Mouse (Mus musculus) ZHBTc4 (cell line): ENCODE data around the gene Oxct1.
A peak's percentile ranks its signal among the peaks of the same experiment; 100 is the strongest.

Experiments used
- DNase-seq: peaks from one replicate; pipeline ENCODE4 v3.0.0-alpha.2; 2011; ENCODE audit warnings: low read depth, low spot score

Oxct1 gene

GRCm38 (mm10) chr15:4026231-4026773 lies at the start of gene Oxct1:
Gene Oxct1 (plus strand): TSS chr15:4026383.
- peak; percentile 97 for DNase-seq

GRCm38 (mm10) chr15:3978279-3978678 lies 47.9 kb upstream of the Oxct1 start:
- no peak for DNase-seq

DNA sequence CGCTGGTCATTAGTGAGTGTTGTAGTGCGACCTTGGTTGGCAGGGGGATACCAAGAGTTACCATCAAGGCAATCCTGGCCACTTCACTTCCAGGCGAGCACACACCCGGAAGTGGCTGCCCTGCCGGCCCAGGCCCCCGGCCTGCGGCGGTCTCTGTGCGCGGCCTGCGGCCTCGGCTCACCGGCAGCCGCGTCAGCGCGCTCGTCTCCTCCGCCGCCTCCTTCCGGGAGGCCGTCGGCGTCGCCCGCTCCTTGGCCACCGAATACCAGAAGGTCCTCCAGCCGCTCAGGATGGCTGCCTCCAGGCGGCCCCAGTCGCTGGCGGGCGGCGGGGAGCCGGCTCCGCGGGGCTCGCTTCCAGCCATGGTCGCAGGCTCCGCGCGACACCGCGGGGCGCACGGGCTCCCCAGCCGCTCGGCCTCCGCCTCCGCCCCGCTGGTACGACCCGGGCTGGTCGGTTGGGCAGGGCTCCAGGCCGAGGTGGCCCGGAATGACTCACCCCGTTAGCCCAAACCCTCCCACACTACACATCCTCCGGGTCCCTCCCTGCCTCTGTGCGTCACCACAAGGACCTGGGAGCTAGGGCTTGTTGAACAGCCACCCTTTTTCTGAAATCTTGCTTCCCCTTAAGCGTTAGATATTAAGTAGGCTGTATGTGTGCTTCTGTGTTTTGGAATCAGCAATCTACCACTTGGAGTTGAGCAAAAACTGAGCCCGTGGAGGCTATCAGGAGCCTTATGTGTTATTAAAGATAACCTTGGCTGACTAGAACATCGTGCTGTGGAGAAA lies 46.9 kb upstream of the Oxct1 start, which contains the start of gene Fbxo4:
TSS of gene Fbxo4 (minus strand) at position 513 of the 788 bp plus-strand sequence.
- DNase-seq: peak; percentile 69

DNA sequence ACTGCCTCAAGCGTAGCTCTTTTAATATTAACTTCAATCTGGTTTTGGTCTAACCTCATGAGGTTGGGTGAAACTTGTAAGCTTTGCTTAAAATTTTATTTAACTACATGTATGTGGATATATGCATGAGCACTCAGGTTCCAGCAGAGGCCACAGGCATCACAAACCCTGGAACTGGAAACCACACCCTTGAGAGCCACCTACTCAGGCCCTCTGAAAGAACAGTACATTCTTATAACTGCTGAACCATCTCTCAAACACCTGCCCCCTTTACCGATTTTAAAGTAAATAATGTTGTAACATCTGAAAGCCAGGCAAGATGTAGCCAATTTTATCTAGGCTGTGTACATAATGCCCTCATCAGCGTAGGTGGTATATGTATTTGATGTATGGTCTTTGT lies 46.3 kb upstream of the Oxct1 start:
- no peak for DNase-seq

DNA sequence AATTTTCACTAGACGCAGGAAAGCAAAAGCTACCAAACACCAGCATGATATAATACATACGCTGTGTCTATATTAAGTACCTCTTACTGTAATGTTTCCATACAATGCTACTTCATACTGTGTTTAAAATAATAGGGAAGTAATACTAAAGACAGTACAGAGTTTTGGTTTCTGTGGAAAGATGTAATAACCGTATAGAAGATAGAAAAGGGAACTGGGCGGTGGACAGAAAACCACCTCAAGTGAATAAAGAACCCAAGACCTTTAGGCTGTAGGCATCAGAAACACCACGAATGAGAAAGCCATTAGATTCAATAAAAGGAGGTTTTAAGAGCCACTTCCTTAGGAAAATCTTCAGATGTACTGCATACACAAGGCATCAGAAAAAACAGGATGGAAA lies 43.5 kb upstream of the Oxct1 start:
- DNase-seq: no peak

DNA sequence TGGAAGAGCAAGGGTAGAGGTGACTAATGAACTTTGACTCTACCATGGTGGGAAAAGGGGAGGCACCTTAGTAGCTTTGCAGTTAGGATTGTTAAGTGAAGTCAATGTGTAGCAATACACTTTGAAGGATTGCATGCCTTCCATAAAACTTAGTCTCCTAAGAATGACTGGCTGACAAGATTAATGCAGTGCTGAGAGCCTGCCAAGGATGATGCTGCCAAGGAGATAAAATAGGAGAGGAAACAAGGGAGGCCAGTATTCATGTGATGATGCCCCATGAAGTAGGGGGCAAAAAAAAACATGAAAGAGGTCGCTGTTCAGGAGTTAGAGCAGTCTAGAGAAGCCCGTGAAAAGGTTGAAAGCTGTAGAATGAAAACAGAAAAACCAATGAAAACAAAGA lies 41.3 kb upstream of the Oxct1 start:
- no peak for DNase-seq

- peak; percentile 55 for DNase-seq
Measured at GRCm38 (mm10) chr15:3987981-3988380, 38.2 kb upstream of the Oxct1 start.

- no peak for DNase-seq
Measured at GRCm38 (mm10) chr15:3994852-3995447, 31.2 kb upstream of the Oxct1 start.

GRCm38 (mm10) chr15:3995448-3996266 lies 30.5 kb upstream of the Oxct1 start, which contains the start of gene AW549877:
Gene AW549877 (minus strand): TSS chr15:3995744.
- peak; percentile 99 for DNase-seq

DNA sequence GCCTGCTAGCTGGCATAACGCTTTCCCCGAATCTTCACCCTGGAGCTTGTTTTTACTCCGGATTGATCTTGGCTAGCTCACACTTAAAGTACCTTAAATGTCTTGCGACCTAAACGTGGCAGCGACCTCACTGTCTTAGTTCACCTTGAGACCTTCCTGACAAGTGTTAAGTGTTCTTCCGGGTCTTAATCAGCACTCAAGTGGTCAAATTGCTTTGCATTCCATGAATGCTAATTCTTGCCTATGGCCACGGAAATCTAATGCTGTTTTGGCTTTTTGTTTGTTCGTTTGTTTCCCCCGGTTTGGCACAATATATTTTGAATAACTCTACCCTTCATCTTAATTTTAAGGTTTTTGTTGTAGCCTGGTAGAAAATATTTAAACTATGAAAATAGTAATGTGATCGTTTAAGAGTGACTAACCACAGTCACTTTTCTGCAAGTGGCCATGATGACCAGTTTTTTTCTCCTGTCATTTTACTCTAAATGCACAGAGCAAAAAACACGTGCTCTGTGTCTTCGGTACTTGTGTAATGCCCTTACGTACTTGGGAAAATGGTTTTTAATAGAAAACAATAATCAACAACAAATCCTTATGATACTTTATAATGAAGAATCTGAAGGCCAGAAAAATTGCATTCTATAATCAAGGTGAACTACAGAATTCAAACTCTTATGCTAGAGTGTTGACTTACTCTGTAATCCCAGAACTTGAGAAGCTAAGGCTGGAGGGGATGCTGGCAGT lies 29.7 kb upstream of the Oxct1 start:
- peak; percentile 72 for DNase-seq

GRCm38 (mm10) chr15:3999144-3999543 lies 27.0 kb upstream of the Oxct1 start:
- peak; percentile 57 for DNase-seq

GRCm38 (mm10) chr15:4000536-4000935 lies 25.6 kb upstream of the Oxct1 start:
- DNase-seq: no peak

DNA sequence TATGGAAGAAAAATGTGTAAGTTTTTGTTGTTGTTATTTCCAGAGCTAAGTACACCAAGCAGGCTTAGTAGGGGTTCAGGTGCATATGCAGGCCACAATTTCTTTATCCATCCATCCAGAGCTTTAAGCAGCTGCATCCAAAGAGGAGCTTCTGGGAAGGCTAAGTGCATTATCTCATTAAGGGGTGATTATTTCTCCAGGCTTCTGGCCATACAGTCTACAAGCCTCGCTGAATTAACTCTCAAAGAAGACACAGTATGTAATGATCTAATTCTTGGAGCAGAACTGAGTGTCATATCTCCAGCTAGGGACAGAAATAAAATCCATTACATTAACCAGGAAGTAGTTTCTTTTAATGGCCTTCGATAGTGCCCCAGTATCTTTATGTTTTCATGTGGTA lies 12.3 kb upstream of the Oxct1 start:
- DNase-seq: no peak

GRCm38 (mm10) chr15:4020711-4021110 lies 5.5 kb upstream of the Oxct1 start:
- no peak for DNase-seq

DNA sequence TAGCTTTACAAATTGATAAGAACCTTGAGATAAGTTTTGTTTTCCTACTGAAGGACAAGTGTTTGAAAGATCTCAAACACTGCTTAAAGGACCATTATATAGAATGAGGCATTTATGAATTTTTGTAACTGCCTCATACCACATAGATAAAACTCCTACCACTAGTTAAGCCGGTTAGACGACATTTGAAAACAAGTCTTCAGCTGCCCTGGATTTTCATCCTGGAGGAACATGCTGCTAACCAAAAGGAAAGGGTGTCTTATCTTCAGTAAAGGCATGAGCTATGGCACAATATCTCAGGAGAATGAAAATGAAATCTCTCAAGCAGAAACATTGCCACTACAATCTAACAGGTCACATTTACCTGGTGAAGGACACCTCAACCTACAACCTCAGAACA lies 2.4 kb upstream of the Oxct1 start:
- no peak for DNase-seq

GRCm38 (mm10) chr15:4024726-4025507 lies 1.3 kb upstream of the Oxct1 start:
- DNase-seq: no peak

DNA sequence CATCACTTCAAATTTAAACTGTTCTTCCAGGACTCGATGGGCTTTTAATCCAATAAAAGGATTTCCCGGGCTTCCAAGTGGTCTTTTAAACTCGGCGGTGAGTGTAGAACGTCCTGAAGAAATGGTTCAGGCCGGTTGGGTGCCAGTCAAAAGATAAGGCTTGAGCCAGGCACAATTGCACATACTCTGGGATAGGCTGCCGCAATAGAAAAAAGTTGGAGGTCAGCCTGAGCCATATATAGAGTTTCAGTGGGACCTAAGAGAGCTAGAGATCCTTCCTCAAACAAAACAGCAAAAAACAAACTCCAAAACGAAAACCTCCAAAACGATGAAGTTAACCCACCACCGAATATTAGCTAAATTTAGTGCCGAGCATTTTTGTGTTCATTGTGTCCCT lies 677 bp upstream of the Oxct1 start:
- DNase-seq: no peak

DNA sequence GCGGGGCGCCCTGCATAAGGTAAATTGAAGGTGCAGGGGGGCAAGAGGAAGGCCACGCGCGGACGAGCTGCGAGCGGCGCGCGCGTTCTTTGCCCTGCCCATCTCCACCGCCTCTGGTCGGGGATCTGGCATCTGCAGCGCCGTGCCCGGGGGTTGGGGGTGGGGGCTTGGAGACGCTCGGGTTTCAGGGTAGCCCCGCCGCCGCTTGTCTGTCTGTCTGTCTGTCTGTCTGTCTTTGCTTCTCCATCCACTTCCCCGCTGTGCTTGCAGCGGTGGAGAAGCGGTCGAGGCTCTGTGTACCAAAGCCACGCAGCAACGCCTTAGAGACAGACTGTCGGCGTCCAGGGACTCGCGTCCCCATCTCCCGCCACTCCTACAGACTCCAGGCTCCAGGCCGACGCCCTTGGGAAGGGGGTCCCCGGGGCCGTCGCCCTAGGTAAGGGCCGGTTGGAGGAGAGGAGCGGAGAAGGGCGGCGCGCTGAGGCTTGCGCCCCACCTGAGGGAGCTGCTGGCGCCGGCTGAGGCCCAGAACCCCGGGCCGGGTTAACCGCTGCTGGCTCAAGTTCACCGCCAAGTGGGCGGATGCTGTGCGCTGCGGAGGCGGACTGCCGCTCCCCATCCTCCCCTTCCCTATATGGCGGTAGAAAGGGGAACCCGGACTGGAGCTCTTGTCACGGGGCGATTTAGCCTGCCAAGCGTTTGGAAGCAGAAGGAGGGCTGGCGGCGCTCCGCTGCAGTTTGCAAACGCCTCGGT lies 825 bp downstream of the Oxct1 start:
- DNase-seq: peak; percentile 75

- peak; percentile 40 for DNase-seq
Measured at GRCm38 (mm10) chr15:4027671-4028410, 1.7 kb downstream of the Oxct1 start.
